Comparison of ENCODE assay signal across 8 mouse cellular contexts in genomic region chr5:64860900-64861470, GRCm38 (mm10). TPM values are rescaled to one million over a fixed set of nuclear protein-coding genes. Genes with fewer than 3 reads are reported as not detected.
DNase-seq lines count a peak whose midpoint lies in the region; ATAC-seq and TF ChIP-seq lines count a peak whose summit lies in the region.

No protein-coding gene starts in this region.

- DNase-seq in layer of hippocampus, adult 2 months (ENCODE audit: low spot score in 2 of 2) = no peak
- no peak for DNase-seq in layer of hippocampus, adult 9-11 months
- peak; percentile 84 to 89 for DNase-seq in kidney, postnatal 36 days
- DNase-seq in ovary, postnatal 36 days (ENCODE audit: low spot score) = peak; percentile 44
- no peak for DNase-seq in cerebellum, adult 18-20 months
- DNase-seq in left cerebral cortex, adult 9 months (ENCODE audit: low spot score in 2 of 2) = no peak

- peak overlapping the region; percentile 32; the same call in 1 of the 2 replicates for H3K4me3 ChIP-seq in layer of hippocampus, adult 2 months

- ATAC-seq in erythroblast, adult 5-6 weeks (replicated peaks; ENCODE audit: low FRiP score, poor library complexity, severe bottlenecking) = 0 out of 2 replicates have a peak, but pooled peaks have one; percentile 22
- ATAC-seq in granulocyte monocyte progenitor cell, adult 5-6 weeks (replicated peaks; ENCODE audit: poor library complexity, severe bottlenecking) = no peak

- no peak for TF ChIP-seq CTCF in layer of hippocampus, adult 2 months (conservative IDR thresholded peaks at IDR 0.05)

- no peak overlapping the region for H3K27ac ChIP-seq in layer of hippocampus, adult 2 months

RNA-seq across cellular contexts. Expression of gene Klf3, which starts 57.8 kb away (rescaled TPM):
- total RNA-seq in layer of hippocampus, adult 2 months (2021) = 10 to 100 TPM; 55.0 to 55.2 TPM
- 207 and 277 TPM in 2 replicates for total RNA-seq in erythroblast, adult 5-6 weeks (2015; ENCODE audit: low replicate concordance)
- 170 and 195 TPM in 2 replicates for total RNA-seq in erythroblast, adult 5-6 weeks (2017; ENCODE audit: low replicate concordance)
- 23.6 and 28.1 TPM in 2 replicates for total RNA-seq in granulocyte monocyte progenitor cell, adult 5-6 weeks (2014; fragmentation: Nextera tagmentation)
- 6.9 and 8.9 TPM in 2 replicates for total RNA-seq in granulocyte monocyte progenitor cell, adult 5-6 weeks (2017)

Comparison
In these comparisons a context has a peak if more than half of its experiments do, and no peak if none do; other contexts are left out.
1. DNase-seq: peak in kidney, postnatal 36 days (2 of 2) and ovary, postnatal 36 days (single experiment); none in layer of hippocampus, adult 2 months (0 of 2), layer of hippocampus, adult 9-11 months (single experiment), cerebellum, adult 18-20 months (0 of 2) and left cerebral cortex, adult 9 months (0 of 2).